Mouse (Mus musculus) cerebellum, adult 2 months (tissue): ENCODE measurements around the gene Arhgap30.

Source experiments
- CTCF ChIP-seq: fragments of 200-500 bp; IDR thresholded peaks from 2 replicates; pipeline ENCODE4 v1.5.1; 2011; ENCODE audit warnings: low read depth, mild to moderate bottlenecking, control low read depth, low read length, moderate library complexity, borderline replicate concordance; ENCODE audit not compliant: insufficient read depth
- POLR2A ChIP-seq: fragments of 200-500 bp; IDR thresholded peaks from 2 replicates; pipeline ENCODE4 v1.6.1; 2011; ENCODE audit warnings: low read length, control low read depth, borderline replicate concordance; ENCODE audit not compliant: insufficient read depth

DNA sequence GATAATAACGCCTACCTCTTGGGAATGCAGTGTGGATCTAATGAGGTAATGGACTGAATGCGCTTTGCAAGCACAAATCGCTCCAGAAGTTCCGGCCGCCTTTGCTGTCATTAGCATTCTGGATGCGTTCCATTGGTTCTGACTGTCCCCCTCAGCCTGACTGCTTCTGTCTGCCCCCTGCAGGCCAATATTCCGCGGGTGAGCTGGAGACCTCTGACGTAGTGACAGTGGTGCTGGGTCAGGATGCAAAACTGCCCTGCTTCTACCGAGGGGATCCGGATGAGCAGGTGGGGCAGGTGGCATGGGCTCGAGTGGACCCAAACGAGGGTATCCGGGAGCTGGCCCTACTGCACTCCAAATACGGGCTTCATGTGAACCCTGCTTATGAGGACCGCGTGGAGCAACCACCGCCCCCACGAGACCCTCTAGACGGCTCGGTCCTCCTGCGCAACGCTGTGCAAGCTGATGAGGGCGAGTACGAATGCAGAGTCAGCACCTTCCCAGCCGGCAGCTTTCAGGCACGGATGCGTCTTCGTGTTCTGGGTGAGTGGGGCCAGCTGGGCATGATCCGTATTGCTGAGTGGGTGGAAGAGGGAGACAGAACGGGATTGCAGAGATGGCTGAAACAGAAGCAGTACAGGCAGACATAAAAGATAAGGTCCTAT, 8.7 kb upstream of the Arhgap30 start:
- no peak for TF ChIP-seq POLR2A
- peak; percentile 75 for TF ChIP-seq CTCF
